Mouse (Mus musculus) bone marrow macrophage, adult 2 months (primary cell): ENCODE measurements around the gene Vwde.

ENCODE experiments used
- CTCF ChIP-seq: IDR thresholded peaks from 2 replicates; pipeline ENCODE4 v1.5.1; 2012; ENCODE audit warnings: low read depth, mild to moderate bottlenecking, low read length, moderate library complexity
- POLR2A ChIP-seq: IDR thresholded peaks from 2 replicates; pipeline ENCODE4 v1.6.1; 2012; ENCODE audit warnings: mild to moderate bottlenecking, low read depth, low read length, borderline replicate concordance

- TF ChIP-seq CTCF (no peak), POLR2A (no peak)
These were observed 65.3 kb downstream of the Vwde start for GRCm38 (mm10) chr6:13159437-13159836.
